Mouse (Mus musculus) intestine, embryonic 15.5 days (tissue): ENCODE results near the gene Nfic. TPM values are rescaled to one million over a fixed set of nuclear protein-coding genes. Genes with fewer than 3 reads are reported as not detected.

Experiments
- ATAC-seq: fragments of 200-750 bp; cut with Nextera tagmentation; 2 replicates; pipeline ENCODE4 v1.8.0; 2017; ENCODE audit warnings: moderate TSS enrichment, moderate library complexity
- H3K27ac ChIP-seq: fragments of 300-500 bp; sonication (generic); 2 replicates; pipeline ENCODE4 v1.5.1; 2015; ENCODE audit warnings: mild to moderate bottlenecking, inconsistent platforms
- H3K27me3 ChIP-seq: fragments of 300-500 bp; sonication (generic); replicated peaks from 2 replicates; pipeline ENCODE4 v1.6.1; 2015; ENCODE audit warnings: inconsistent platforms
- H3K36me3 ChIP-seq: fragments of 300-500 bp; sonication (generic); 2 replicates; pipeline ENCODE4 v1.6.1; 2015; ENCODE audit warnings: inconsistent platforms
- H3K4me1 ChIP-seq: fragments of 300-500 bp; sonication (generic); replicated peaks from 2 replicates; pipeline ENCODE4 v1.6.1; 2015; ENCODE audit warnings: inconsistent platforms
- H3K4me2 ChIP-seq: fragments of 300-500 bp; sonication (generic); replicated peaks from 2 replicates; pipeline ENCODE4 v1.6.1; 2015; ENCODE audit warnings: mild to moderate bottlenecking, inconsistent platforms
- H3K4me3 ChIP-seq: fragments of 300-500 bp; sonication (generic); replicated peaks from 2 replicates; pipeline ENCODE4 v1.5.1; 2015; ENCODE audit warnings: inconsistent platforms
- H3K9ac ChIP-seq: fragments of 300-500 bp; sonication (generic); 2 replicates; pipeline ENCODE4 v1.6.1; 2015; ENCODE audit warnings: inconsistent platforms
- H3K9me3 ChIP-seq: fragments of 300-500 bp; sonication (generic); 2 replicates; pipeline ENCODE4 v1.6.1; 2016; ENCODE audit warnings: inconsistent platforms
- WGBS: fragments of 180-500 bp; shearing (Covaris S2); methylation state at CpG from one replicate; pipeline ENCODE4 v1.1.7; 2015; 5-methylcytosine and 5-hydroxymethylcytosine counted together
- polyA plus RNA-seq: library from polyadenylated mRNA; unstranded; fragments of >200 nt; fragmentation: Nextera tagmentation; extraction: Ambion mirVana; gene quantifications from 2 replicates; pipeline ENCODE4 v1.2.1, GENCODE M21; 2015

Gene Nfic
- 52.8 and 56.0 TPM in 2 replicates for polyA plus RNA-seq

DNA sequence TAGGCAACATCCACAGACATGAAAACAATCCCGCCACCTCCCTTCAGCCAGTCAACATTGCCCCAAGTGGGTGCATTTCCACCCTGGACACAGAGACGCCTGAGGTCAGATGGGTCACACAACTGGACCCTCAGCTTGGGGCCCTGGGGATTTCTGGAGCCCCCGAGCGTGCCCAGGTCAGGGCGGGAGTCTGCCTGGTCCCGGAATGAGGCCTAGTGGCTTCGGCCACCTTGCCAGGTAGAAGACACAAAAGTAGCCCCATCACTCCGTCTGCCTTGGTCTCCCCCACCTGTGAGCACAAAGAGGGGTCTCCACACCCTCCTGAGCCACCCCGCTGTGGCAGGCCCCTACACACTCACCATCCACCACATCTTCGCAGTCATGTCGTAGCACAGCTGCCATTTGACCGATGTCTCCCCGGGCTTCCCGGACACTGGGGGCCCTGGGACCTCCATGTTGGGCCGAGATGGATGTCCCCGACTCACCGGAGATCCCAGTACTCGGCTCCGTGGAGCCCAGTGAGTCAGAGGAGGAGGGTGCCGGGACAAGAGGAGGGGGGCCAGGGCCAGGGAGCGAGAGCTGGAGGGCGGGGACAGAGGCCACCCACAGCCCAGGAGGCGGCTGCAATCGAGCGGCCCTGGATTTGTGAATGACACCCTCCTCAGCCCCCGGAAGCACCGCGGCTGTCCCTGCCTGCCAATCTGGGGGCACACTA, at the start of gene Nfic:
Gene Nfic (minus strand): TSS at position 455 of the 715 bp plus-strand sequence.
- H3K9me3 ChIP-seq = no peaks in the 10 kb centered on the region
- ATAC-seq = no peak
- no peak within 1 kb of the TSS for H3K4me2 ChIP-seq
- whole genome bisulfite sequencing = 59% methylated on average over 28 of the region's 28 CpGs
- no peak within 1 kb of the TSS for H3K27ac ChIP-seq
- H3K27me3 ChIP-seq = peaks cover 85% of the 10 kb centered on the region
- peaks cover 7% of the 10 kb centered on the region; the same call in 1 of the 2 replicates for H3K4me1 ChIP-seq
- no peak within 1 kb of the TSS for H3K4me3 ChIP-seq
- no peak within 1 kb of the TSS for H3K9ac ChIP-seq
- no peaks in the 10 kb centered on the region for H3K36me3 ChIP-seq

- H3K9ac ChIP-seq = peak overlapping the region; percentile 34; the same call in 1 of the 2 replicates
- peak overlapping the region; percentile 37 for H3K4me3 ChIP-seq
- 0 out of 2 replicates have a peak, but pooled peaks cover 9% of the 10 kb centered on the region for H3K4me1 ChIP-seq
- H3K27ac ChIP-seq = no peak overlapping the region
- no peaks in the 10 kb centered on the region for H3K9me3 ChIP-seq
- 7% methylated on average over 36 of the region's 36 CpGs for WGBS
- H3K27me3 ChIP-seq = no peaks in the 10 kb centered on the region
- peak; percentile 57 for ATAC-seq
- no peaks in the 10 kb centered on the region for H3K36me3 ChIP-seq
- peak overlapping the region; percentile 85 for H3K4me2 ChIP-seq
Observed at GRCm38 (mm10) chr10:81502658-81503057, 47.2 kb upstream of the Nfic start.

- no peak overlapping the region for H3K27ac ChIP-seq
- no peak overlapping the region for H3K4me2 ChIP-seq
- 0 out of 2 replicates have a peak, but pooled peaks cover 9% of the 10 kb centered on the region for H3K4me1 ChIP-seq
- H3K4me3 ChIP-seq = no peak overlapping the region
- no peak overlapping the region for H3K9ac ChIP-seq
- H3K36me3 ChIP-seq = no peaks in the 10 kb centered on the region
- no peaks in the 10 kb centered on the region for H3K9me3 ChIP-seq
- no peak for ATAC-seq
- 81% methylated on average over 5 of the region's 5 CpGs for WGBS
- no peaks in the 10 kb centered on the region for H3K27me3 ChIP-seq
Observed at GRCm38 (mm10) chr10:81501863-81502262, 46.4 kb upstream of the Nfic start.

GRCm38 (mm10) chr10:81500032-81500431, 44.6 kb upstream of the Nfic start, which contains the start of gene S1pr4:
Gene S1pr4 (minus strand): TSS chr10:81500132.
- Histone ChIP-seq H3K9me3 (no peaks in the 10 kb centered on the region), H3K4me3 (no peak within 1 kb of the TSS), H3K9ac (0 out of 2 replicates have a peak within 1 kb of the TSS, but pooled peaks have one; percentile 2), H3K4me1 (peaks cover 15% of the 10 kb centered on the region), H3K27me3 (no peaks in the 10 kb centered on the region), H3K36me3 (no peaks in the 10 kb centered on the region), H3K27ac (no peak within 1 kb of the TSS), H3K4me2 (no peak within 1 kb of the TSS)
- ATAC-seq = no peak
- 84% methylated on average over 3 of the region's 3 CpGs for WGBS

- no peaks in the 10 kb centered on the region for H3K9me3 ChIP-seq
- H3K27ac ChIP-seq = no peak overlapping the region
- H3K9ac ChIP-seq = 0 out of 2 replicates have a peak overlapping the region, but pooled peaks have one; percentile 2
- H3K27me3 ChIP-seq = no peaks in the 10 kb centered on the region
- no peak overlapping the region for H3K4me3 ChIP-seq
- H3K4me1 ChIP-seq = peaks cover 22% of the 10 kb centered on the region
- WGBS = 71% methylated on average over 23 of the region's 23 CpGs
- H3K36me3 ChIP-seq = no peaks in the 10 kb centered on the region
- no peak overlapping the region for H3K4me2 ChIP-seq
- ATAC-seq = no peak
Observed at GRCm38 (mm10) chr10:81499250-81499901, 43.9 kb upstream of the Nfic start.

DNA sequence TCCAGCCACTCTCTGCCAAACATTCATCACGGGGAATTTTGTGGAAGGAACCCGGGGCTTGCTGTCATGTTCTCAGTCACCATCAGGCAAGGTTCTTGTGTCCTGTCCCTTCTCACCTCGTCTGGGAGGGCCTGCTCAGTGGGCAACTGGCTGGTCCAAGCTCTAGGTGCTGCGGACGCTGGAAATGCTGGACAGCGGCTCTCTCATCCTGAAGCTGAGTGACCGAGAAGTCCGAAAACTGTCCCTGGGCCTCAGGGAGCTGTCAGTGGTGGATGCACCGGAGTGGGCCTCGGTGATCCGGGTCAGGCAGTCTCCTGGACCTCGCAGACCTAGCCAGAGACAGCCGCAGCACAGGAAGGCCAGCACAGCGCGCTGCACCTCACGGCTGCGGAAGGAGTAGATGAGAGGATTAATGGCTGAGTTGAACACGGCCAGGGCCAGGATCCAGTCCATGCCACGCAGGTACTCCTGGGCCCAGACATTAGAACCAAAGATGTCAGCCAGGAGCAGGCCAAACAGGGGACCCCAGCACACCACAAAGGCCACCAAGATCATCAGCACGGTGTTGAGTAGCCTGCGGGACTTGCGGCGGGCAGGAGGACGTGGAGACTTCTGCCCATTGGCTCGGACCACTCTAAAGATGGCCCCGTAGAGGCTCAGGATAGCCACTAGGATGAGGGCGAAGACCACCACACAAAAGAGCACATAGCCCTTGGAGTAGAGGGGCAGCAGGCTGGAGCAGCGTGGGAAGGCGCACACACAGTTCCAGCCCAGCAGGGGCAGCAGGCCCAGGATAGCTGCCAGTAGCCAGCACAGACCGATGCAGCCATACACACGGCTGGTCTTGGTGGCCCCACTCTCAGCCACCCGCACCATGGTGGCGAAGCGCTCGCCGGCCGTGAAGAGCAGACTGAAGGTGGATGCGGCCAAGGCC, 43.1 kb upstream of the Nfic start:
- no peak for ATAC-seq

GRCm38 (mm10) chr10:81497401-81498270, 42.2 kb upstream of the Nfic start:
- Histone ChIP-seq H3K4me1 (peaks cover 23% of the 10 kb centered on the region), H3K4me2 (peak overlapping the region; percentile 52), H3K9ac (no peak overlapping the region), H3K36me3 (peaks cover 5% of the 10 kb centered on the region), H3K4me3 (no peak overlapping the region), H3K27ac (no peak overlapping the region), H3K9me3 (no peaks in the 10 kb centered on the region), H3K27me3 (no peaks in the 10 kb centered on the region)
- 81% methylated on average over 17 of the region's 17 CpGs for WGBS
- no peak for ATAC-seq

More for the DNA sequence above, 43.1 kb upstream of the Nfic start:
- no peaks in the 10 kb centered on the region for H3K27me3 ChIP-seq
- no peak overlapping the region for H3K27ac ChIP-seq
- 86% methylated on average over 38 of the region's 38 CpGs for WGBS
- no peak overlapping the region; the same call in 1 of the 2 replicates for H3K4me3 ChIP-seq
- H3K36me3 ChIP-seq = no peaks in the 10 kb centered on the region
- H3K4me1 ChIP-seq = peaks cover 27% of the 10 kb centered on the region
- H3K9ac ChIP-seq = no peak overlapping the region; the same call in 1 of the 2 replicates
- H3K4me2 ChIP-seq = no peak overlapping the region
- no peaks in the 10 kb centered on the region for H3K9me3 ChIP-seq

DNA sequence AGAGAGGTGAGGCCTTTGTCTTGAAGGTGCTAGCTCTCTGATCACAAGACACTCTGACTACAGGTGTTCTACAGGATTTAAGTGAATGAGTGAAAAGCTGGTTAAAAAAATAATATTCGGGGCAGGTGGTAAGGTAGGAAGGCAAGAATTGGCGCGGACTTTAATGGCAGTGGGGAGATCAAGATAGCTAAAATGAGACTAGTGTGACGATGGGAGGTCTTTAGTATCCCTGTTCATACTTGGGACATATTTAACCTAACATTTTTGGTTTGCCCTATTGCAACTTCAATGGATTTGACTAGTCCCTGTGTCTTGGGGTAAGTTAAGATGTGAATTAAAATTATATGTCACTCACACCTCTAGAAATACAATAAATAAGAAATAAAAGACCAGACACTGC, 41.5 kb upstream of the Nfic start:
- WGBS = 25% methylated on average over 4 of the region's 4 CpGs
- no peaks in the 10 kb centered on the region for H3K27me3 ChIP-seq
- no peak overlapping the region for H3K27ac ChIP-seq
- ATAC-seq = no peak
- H3K4me1 ChIP-seq = peaks cover 23% of the 10 kb centered on the region
- peaks cover 12% of the 10 kb centered on the region for H3K36me3 ChIP-seq
- H3K4me2 ChIP-seq = peak overlapping the region; percentile 52
- H3K9ac ChIP-seq = peak overlapping the region; percentile 29; the same call in 1 of the 2 replicates
- peak overlapping the region; percentile 89 for H3K4me3 ChIP-seq
- H3K9me3 ChIP-seq = no peaks in the 10 kb centered on the region

DNA sequence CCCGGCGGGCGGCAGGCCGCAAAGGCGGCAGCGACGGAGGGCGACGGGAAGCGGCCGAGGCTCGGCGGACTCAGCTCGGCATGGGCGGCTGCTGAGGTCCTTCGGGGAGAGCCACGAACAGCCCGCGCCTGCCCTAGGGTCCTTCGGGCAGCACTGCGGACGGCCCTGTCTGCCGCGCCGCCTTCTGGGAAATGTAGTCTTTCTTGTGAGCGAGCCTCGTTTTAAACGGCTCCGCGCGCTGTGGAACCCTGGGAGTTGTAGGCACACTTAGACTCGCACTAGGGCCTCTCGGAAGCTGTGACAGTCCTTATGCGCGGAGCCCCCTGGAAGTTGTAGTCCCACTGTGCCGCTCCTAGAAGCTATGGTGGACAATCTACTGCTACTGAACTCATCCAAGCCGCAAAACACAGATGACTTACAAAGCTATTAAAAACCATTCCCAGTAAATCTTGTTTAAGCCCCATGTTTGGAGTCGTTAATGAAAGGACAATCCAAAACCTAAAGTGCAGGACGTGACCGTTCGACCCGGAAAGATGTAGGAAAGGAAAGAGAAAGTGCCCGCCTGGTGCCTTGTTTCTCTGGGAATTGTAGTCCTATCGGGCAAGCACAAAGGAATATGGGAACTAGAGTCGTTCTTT, 40.9 kb upstream of the Nfic start, which contains the start of gene Ncln:
Gene Ncln (minus strand): TSS at position 129 of the 638 bp plus-strand sequence.
- H3K27ac ChIP-seq = peak within 1 kb of the TSS; percentile 76
- under 1% methylated on average over 43 of the region's 45 CpGs for WGBS

GRCm38 (mm10) chr10:81495616-81496263, 40.3 kb upstream of the Nfic start:
- Histone ChIP-seq H3K27me3 (no peaks in the 10 kb centered on the region), H3K9me3 (no peaks in the 10 kb centered on the region), H3K36me3 (peaks cover 24% of the 10 kb centered on the region), H3K4me1 (peaks cover 23% of the 10 kb centered on the region), H3K9ac (peak overlapping the region; percentile 84), H3K4me3 (peak overlapping the region; percentile 89), H3K4me2 (peak overlapping the region; percentile 91), H3K27ac (peak overlapping the region; percentile 63)
- 1% methylated on average over 41 of the region's 41 CpGs for WGBS
- ATAC-seq = peak; percentile 30

More for the DNA sequence above, 40.9 kb upstream of the Nfic start, which contains the start of gene Ncln:
- Histone ChIP-seq H3K27me3 (no peaks in the 10 kb centered on the region), H3K4me3 (peak within 1 kb of the TSS; percentile 89), H3K4me2 (peak within 1 kb of the TSS; percentile 91), H3K4me1 (peaks cover 23% of the 10 kb centered on the region), H3K36me3 (peaks cover 18% of the 10 kb centered on the region), H3K9ac (peak within 1 kb of the TSS; percentile 84), H3K9me3 (no peaks in the 10 kb centered on the region)
- peak; percentile 96 for ATAC-seq
